Mouse (Mus musculus) lung, postnatal 0 days (tissue): Measurements from ENCODE around the gene C130074G19Rik.

ENCODE experiments used
- CTCF ChIP-seq: IDR thresholded peaks from 2 replicates; pipeline ENCODE4 v1.5.1; 2016; ENCODE audit warnings: antibody characterized with exemption, mild to moderate bottlenecking
- EP300 ChIP-seq: IDR thresholded peaks from 2 replicates; pipeline ENCODE4 v1.6.1; 2016; ENCODE audit warnings: antibody characterized with exemption, mild to moderate bottlenecking, control low read depth

- TF ChIP-seq CTCF (peak; percentile 39), EP300 (no peak)
These were observed 38.5 kb downstream of the C130074G19Rik start for GRCm38 (mm10) chr1:184844326-184845066.
